Mouse (Mus musculus) embryo, embryonic 9.5 days (tissue): ENCODE data around the gene Wnt5a.
A peak's percentile ranks its signal among the peaks of the same experiment; 100 is the strongest.

ENCODE experiments used
- DNase-seq: peaks from one replicate; pipeline ENCODE4 v3.0.0-alpha.2; 2017; ENCODE audit errors: extremely low spot score

The Wnt5a gene

GRCm38 (mm10) chr14:28509441-28510340, 5.1 kb downstream of the Wnt5a start:
- DNase-seq: peak; percentile 85

GRCm38 (mm10) chr14:28510341-28511028, 5.9 kb downstream of the Wnt5a start:
- peak; percentile 66 for DNase-seq

GRCm38 (mm10) chr14:28511029-28511651, 6.6 kb downstream of the Wnt5a start:
- DNase-seq: peak; percentile 72

GRCm38 (mm10) chr14:28512805-28513590, 8.4 kb downstream of the Wnt5a start:
- no peak for DNase-seq

GRCm38 (mm10) chr14:28514171-28514570, 9.6 kb downstream of the Wnt5a start:
- no peak for DNase-seq

GRCm38 (mm10) chr14:28515331-28515730, 10.8 kb downstream of the Wnt5a start:
- DNase-seq: no peak

- DNase-seq: no peak
Measured at GRCm38 (mm10) chr14:28517631-28518560, 13.3 kb downstream of the Wnt5a start.

- DNase-seq: no peak
Measured at GRCm38 (mm10) chr14:28521106-28521505, 16.6 kb downstream of the Wnt5a start.

GRCm38 (mm10) chr14:28522611-28523010, 18.1 kb downstream of the Wnt5a start:
- no peak for DNase-seq

GRCm38 (mm10) chr14:28525566-28525965, 21.0 kb downstream of the Wnt5a start:
- no peak for DNase-seq

- no peak for DNase-seq
Measured at GRCm38 (mm10) chr14:28528151-28528685, 23.7 kb downstream of the Wnt5a start.

- no peak for DNase-seq
Measured at GRCm38 (mm10) chr14:28531531-28531930, 27.0 kb downstream of the Wnt5a start.

- DNase-seq: no peak
Measured at GRCm38 (mm10) chr14:28532943-28533342, 28.4 kb downstream of the Wnt5a start.

GRCm38 (mm10) chr14:28533876-28534275, 29.3 kb downstream of the Wnt5a start:
- no peak for DNase-seq

- DNase-seq: no peak
Measured at GRCm38 (mm10) chr14:28535814-28536213, 31.3 kb downstream of the Wnt5a start.

GRCm38 (mm10) chr14:28539577-28539976, 35.0 kb downstream of the Wnt5a start:
- no peak for DNase-seq

GRCm38 (mm10) chr14:28542117-28542741, 37.7 kb downstream of the Wnt5a start:
- peak; percentile 29 for DNase-seq

GRCm38 (mm10) chr14:28561861-28562260, 57.3 kb downstream of the Wnt5a start:
- DNase-seq: no peak
